Comparison of ENCODE assay signal across 8 mouse cellular contexts in the genomic region with DNA sequence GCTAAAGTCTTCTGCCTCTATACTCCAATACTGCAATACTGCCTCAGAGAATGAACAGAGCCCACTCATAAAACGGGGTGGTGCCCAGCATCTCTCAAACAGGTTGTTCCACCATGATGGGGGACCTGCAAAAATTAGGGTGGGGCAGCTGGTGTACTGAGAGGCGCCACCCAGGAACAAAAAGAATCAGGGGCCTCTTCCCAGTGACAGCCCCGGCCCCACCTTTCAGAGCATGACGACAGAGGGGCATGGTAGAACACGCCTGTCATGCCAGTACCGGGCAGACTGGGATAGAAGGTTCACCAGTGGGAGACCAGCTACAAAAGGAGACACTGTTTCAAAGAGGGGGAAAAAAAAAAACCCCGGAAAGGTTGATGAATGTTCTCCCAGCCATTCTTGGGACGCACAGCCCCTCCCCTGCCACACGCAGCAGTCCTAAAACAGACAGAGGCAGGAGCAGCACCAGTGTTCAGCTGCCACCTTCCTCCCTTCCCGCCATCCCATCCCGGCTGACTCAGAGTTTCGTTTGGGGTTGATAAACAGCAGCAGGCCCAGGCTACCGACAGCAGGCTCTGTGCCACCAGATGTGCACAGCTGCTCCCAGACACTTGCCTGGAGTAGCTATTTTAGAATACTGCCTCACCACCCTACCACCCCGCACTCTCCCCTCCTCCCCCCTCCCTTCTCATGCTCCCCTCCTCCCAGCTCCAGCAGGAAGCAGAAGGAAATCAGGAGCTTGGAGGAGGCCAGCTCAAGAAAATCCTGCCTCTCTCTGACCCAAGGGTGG. TPM values are rescaled to one million over a fixed set of nuclear protein-coding genes. Genes with fewer than 3 reads are reported as not detected.
DNase-seq lines count a peak whose midpoint lies in the region; ATAC-seq and TF ChIP-seq lines count a peak whose summit lies in the region.

No protein-coding gene starts in this region.

- H3K36me3 ChIP-seq in forebrain, embryonic 13.5 days (ENCODE audit: poor library complexity, severe bottlenecking), result peaks cover 28% of the 10 kb centered on the region
- no peaks in the 10 kb centered on the region for H3K36me3 ChIP-seq in forebrain, embryonic 11.5 days (ENCODE audit: control insufficient read depth, insufficient read depth, low read length)
- peaks cover 26% of the 10 kb centered on the region for H3K36me3 ChIP-seq in kidney, postnatal 0 days (ENCODE audit: insufficient read depth, low read length)
- peaks cover 34% of the 10 kb centered on the region for H3K36me3 ChIP-seq in neural tube, embryonic 13.5 days

- ATAC-seq in forebrain, embryonic 13.5 days, result 0 out of 2 replicates have a peak, but pooled peaks have one; percentile 16
- no peak for ATAC-seq in forebrain, embryonic 11.5 days (replicated peaks; ENCODE audit: low FRiP score)
- ATAC-seq in kidney, postnatal 0 days (replicated peaks; ENCODE audit: low FRiP score, low read depth), result no peak
- ATAC-seq in neural tube, embryonic 13.5 days (ENCODE audit: low read depth), result no peak

- H3K4me1 ChIP-seq in forebrain, embryonic 13.5 days, result peaks cover 6% of the 10 kb centered on the region
- no peaks in the 10 kb centered on the region for H3K4me1 ChIP-seq in forebrain, embryonic 11.5 days (replicated peaks; ENCODE audit: control insufficient read depth, insufficient read depth, low read length)
- H3K4me1 ChIP-seq in kidney, postnatal 0 days (replicated peaks; ENCODE audit: insufficient read depth, low read length), result peaks cover 51% of the 10 kb centered on the region
- peaks cover 44% of the 10 kb centered on the region for H3K4me1 ChIP-seq in neural tube, embryonic 13.5 days (replicated peaks)

- H3K9ac ChIP-seq in forebrain, embryonic 13.5 days, result no peak overlapping the region
- H3K9ac ChIP-seq in forebrain, embryonic 11.5 days (ENCODE audit: low read length), result no peak overlapping the region
- H3K9ac ChIP-seq in kidney, postnatal 0 days (ENCODE audit: low read depth, low read length), result 0 out of 2 replicates have a peak overlapping the region, but pooled peaks have one; percentile 23
- peak overlapping the region; percentile 17; the same call in 1 of the 2 replicates for H3K9ac ChIP-seq in neural tube, embryonic 13.5 days

- DNase-seq in forebrain, embryonic 11.5 days (ENCODE audit: low spot score), result no peak
- DNase-seq in NIH3T3 (ENCODE audit: low read depth), result peak; percentile 80
- peak; percentile 86 for DNase-seq in heart, adult 8-10 months (ENCODE audit: low spot score)
- DNase-seq in kidney, postnatal 0 days (ENCODE audit: low spot score), result peak; percentile 70
- DNase-seq in testis, postnatal 14 days (ENCODE audit: low spot score), result no peak
- no peak for DNase-seq in layer of hippocampus, adult 8-10 months (ENCODE audit: low spot score in 2 of 2)

- WGBS in forebrain, embryonic 13.5 days, result 63% methylated on average over 14 of the region's 14 CpGs
- WGBS in forebrain, embryonic 11.5 days, result 65% methylated on average over 14 of the region's 14 CpGs
- WGBS in kidney, postnatal 0 days, result 30% methylated on average over 14 of the region's 14 CpGs
- 38% methylated on average over 14 of the region's 14 CpGs for WGBS in neural tube, embryonic 13.5 days

- H3K27me3 ChIP-seq in forebrain, embryonic 13.5 days, result no peaks in the 10 kb centered on the region
- no peaks in the 10 kb centered on the region for H3K27me3 ChIP-seq in forebrain, embryonic 11.5 days (ENCODE audit: control insufficient read depth, insufficient read depth, low read length)
- no peaks in the 10 kb centered on the region for H3K27me3 ChIP-seq in kidney, postnatal 0 days (ENCODE audit: insufficient read depth, low read length)
- no peaks in the 10 kb centered on the region for H3K27me3 ChIP-seq in neural tube, embryonic 13.5 days

- no peak overlapping the region for H3K4me2 ChIP-seq in forebrain, embryonic 13.5 days
- H3K4me2 ChIP-seq in forebrain, embryonic 11.5 days (ENCODE audit: low read depth, low read length, severe bottlenecking), result no peak overlapping the region
- H3K4me2 ChIP-seq in kidney, postnatal 0 days (ENCODE audit: low read length), result peak overlapping the region; percentile 32
- no peak overlapping the region for H3K4me2 ChIP-seq in neural tube, embryonic 13.5 days

- no peaks in the 10 kb centered on the region for H3K9me3 ChIP-seq in forebrain, embryonic 13.5 days (replicated peaks)
- H3K9me3 ChIP-seq in forebrain, embryonic 11.5 days (ENCODE audit: control insufficient read depth, low read length), result no peaks in the 10 kb centered on the region
- H3K9me3 ChIP-seq in kidney, postnatal 0 days (replicated peaks; ENCODE audit: low read length), result no peaks in the 10 kb centered on the region
- H3K9me3 ChIP-seq in neural tube, embryonic 13.5 days, result no peaks in the 10 kb centered on the region

- no peak overlapping the region for H3K4me3 ChIP-seq in forebrain, embryonic 13.5 days
- no peak overlapping the region for H3K4me3 ChIP-seq in forebrain, embryonic 11.5 days (ENCODE audit: low read depth, low read length)
- H3K4me3 ChIP-seq in kidney, postnatal 0 days (replicated peaks; ENCODE audit: low read depth, low read length), result no peak overlapping the region
- no peak overlapping the region for H3K4me3 ChIP-seq in neural tube, embryonic 13.5 days

- H3K27ac ChIP-seq in forebrain, embryonic 13.5 days, result no peak overlapping the region
- no peak overlapping the region for H3K27ac ChIP-seq in forebrain, embryonic 11.5 days (ENCODE audit: low read depth, low read length)
- H3K27ac ChIP-seq in kidney, postnatal 0 days, result peak overlapping the region; percentile 84
- no peak overlapping the region; the same call in 1 of the 2 replicates for H3K27ac ChIP-seq in neural tube, embryonic 13.5 days (replicated peaks)

- no peak for TF ChIP-seq CTCF in kidney, postnatal 0 days (IDR thresholded peaks at IDR 0.05; ENCODE audit: low read depth)

RNA-seq across cellular contexts. Expression of gene Jup, which starts 9.8 kb away (rescaled TPM):
- polyA plus RNA-seq in forebrain, embryonic 13.5 days (2015; fragmentation: Nextera tagmentation; extraction: Ambion mirVana), result 37.1 and 42.8 TPM in 2 replicates
- polyA plus RNA-seq in forebrain, embryonic 11.5 days (2014; fragmentation: Nextera tagmentation; extraction: Ambion mirVana), result 33.3 and 35.5 TPM in 2 replicates
- total RNA-seq in heart, adult 8-10 months (2022), result 100 to 1,000 TPM; 224 to 279 (median 261) TPM
- 119 and 129 TPM in 2 replicates for polyA plus RNA-seq in kidney, postnatal 0 days (2015; fragmentation: Nextera tagmentation; extraction: Ambion mirVana)
- 91.6 and 94.4 TPM in 2 replicates for polyA plus RNA-seq in neural tube, embryonic 13.5 days (2015; fragmentation: Nextera tagmentation; extraction: Ambion mirVana)
- total RNA-seq in layer of hippocampus, adult 8-10 months (2022), result 10 to 100 TPM; 37.5 to 40.7 (median 39.8) TPM

RNA-seq across cellular contexts. Expression of gene P3h4, which starts 26.9 kb away (rescaled TPM):
- polyA plus RNA-seq in forebrain, embryonic 13.5 days (2015; fragmentation: Nextera tagmentation; extraction: Ambion mirVana), result 10.9 and 12.3 TPM in 2 replicates
- polyA plus RNA-seq in forebrain, embryonic 11.5 days (2014; fragmentation: Nextera tagmentation; extraction: Ambion mirVana), result 17.8 and 18.9 TPM in 2 replicates
- 10 to 100 TPM; 13.7 to 19.4 (median 16.4) TPM for total RNA-seq in heart, adult 8-10 months (2022)
- polyA plus RNA-seq in kidney, postnatal 0 days (2015; fragmentation: Nextera tagmentation; extraction: Ambion mirVana), result 51.4 and 54.5 TPM in 2 replicates
- 24.6 and 27.6 TPM in 2 replicates for polyA plus RNA-seq in neural tube, embryonic 13.5 days (2015; fragmentation: Nextera tagmentation; extraction: Ambion mirVana)
- total RNA-seq in layer of hippocampus, adult 8-10 months (2022), result 10 to 100 TPM in 2 of 4 experiments, 1 to 10 TPM in 2; 9.3 to 12.4 (median 10.6) TPM

RNA-seq across cellular contexts. Expression of gene Fkbp10, which starts 27.7 kb away (rescaled TPM):
- 15.5 and 16.3 TPM in 2 replicates for polyA plus RNA-seq in forebrain, embryonic 13.5 days (2015; fragmentation: Nextera tagmentation; extraction: Ambion mirVana)
- polyA plus RNA-seq in forebrain, embryonic 11.5 days (2014; fragmentation: Nextera tagmentation; extraction: Ambion mirVana), result 36.6 and 41.2 TPM in 2 replicates
- total RNA-seq in heart, adult 8-10 months (2022), result 10 to 100 TPM in 1 of 4 experiments, 1 to 10 TPM in 3; 9.0 to 11.1 (median 9.0) TPM
- polyA plus RNA-seq in kidney, postnatal 0 days (2015; fragmentation: Nextera tagmentation; extraction: Ambion mirVana), result 108 and 122 TPM in 2 replicates
- 33.5 and 37.0 TPM in 2 replicates for polyA plus RNA-seq in neural tube, embryonic 13.5 days (2015; fragmentation: Nextera tagmentation; extraction: Ambion mirVana)
- total RNA-seq in layer of hippocampus, adult 8-10 months (2022), result 1 to 10 TPM; 5.3 to 9.2 (median 7.1) TPM

RNA-seq across cellular contexts. Expression of gene Hap1, which starts 31.9 kb away (rescaled TPM):
- polyA plus RNA-seq in forebrain, embryonic 13.5 days (2015; fragmentation: Nextera tagmentation; extraction: Ambion mirVana), result 93.7 and 98.5 TPM in 2 replicates
- polyA plus RNA-seq in forebrain, embryonic 11.5 days (2014; fragmentation: Nextera tagmentation; extraction: Ambion mirVana), result 39.0 and 46.1 TPM in 2 replicates
- 1 to 10 TPM; 1.0 to 2.5 (median 2.0) TPM for total RNA-seq in heart, adult 8-10 months (2022)
- polyA plus RNA-seq in kidney, postnatal 0 days (2015; fragmentation: Nextera tagmentation; extraction: Ambion mirVana), result 13.8 and 15.7 TPM in 2 replicates
- polyA plus RNA-seq in neural tube, embryonic 13.5 days (2015; fragmentation: Nextera tagmentation; extraction: Ambion mirVana), result 62.7 and 67.4 TPM in 2 replicates
- total RNA-seq in layer of hippocampus, adult 8-10 months (2022), result 100 to 1,000 TPM; 164 to 201 (median 183) TPM

RNA-seq across cellular contexts. Expression of gene Gast, which starts 53.6 kb away (rescaled TPM):
- 0.56 and 0.89 TPM in 2 replicates for polyA plus RNA-seq in forebrain, embryonic 13.5 days (2015; fragmentation: Nextera tagmentation; extraction: Ambion mirVana)
- 0.69 and 0.79 TPM in 2 replicates for polyA plus RNA-seq in forebrain, embryonic 11.5 days (2014; fragmentation: Nextera tagmentation; extraction: Ambion mirVana)
- not detected for total RNA-seq in heart, adult 8-10 months (2022)
- not detected in 2 replicates for polyA plus RNA-seq in kidney, postnatal 0 days (2015; fragmentation: Nextera tagmentation; extraction: Ambion mirVana)
- polyA plus RNA-seq in neural tube, embryonic 13.5 days (2015; fragmentation: Nextera tagmentation; extraction: Ambion mirVana), result 0.76 TPM in 1 of 2 replicates, not detected in the other
- not detected for total RNA-seq in layer of hippocampus, adult 8-10 months (2022)

Comparison
In these comparisons a context has a peak if more than half of its experiments do, and no peak if none do; other contexts are left out.
1. H3K9ac ChIP-seq: peak in kidney, postnatal 0 days (single experiment) and neural tube, embryonic 13.5 days (single experiment); none in forebrain, embryonic 13.5 days (single experiment) and forebrain, embryonic 11.5 days (single experiment).
2. DNase-seq: peak in NIH3T3 (single experiment), heart, adult 8-10 months (single experiment) and kidney, postnatal 0 days (single experiment); none in forebrain, embryonic 11.5 days (single experiment), testis, postnatal 14 days (single experiment) and layer of hippocampus, adult 8-10 months (0 of 2).